Mouse (Mus musculus) c-Kit-positive CD71-negative TER-119-negative erythroid progenitor cells, embryonic 14.5 days (primary cell): ENCODE measurements around the gene Tcf7l2.

Source experiments
- DNase-seq: peaks from one replicate; pipeline ENCODE4 v3.0.0-alpha.2; 2013; ENCODE audit warnings: low read depth

The Tcf7l2 gene

DNA sequence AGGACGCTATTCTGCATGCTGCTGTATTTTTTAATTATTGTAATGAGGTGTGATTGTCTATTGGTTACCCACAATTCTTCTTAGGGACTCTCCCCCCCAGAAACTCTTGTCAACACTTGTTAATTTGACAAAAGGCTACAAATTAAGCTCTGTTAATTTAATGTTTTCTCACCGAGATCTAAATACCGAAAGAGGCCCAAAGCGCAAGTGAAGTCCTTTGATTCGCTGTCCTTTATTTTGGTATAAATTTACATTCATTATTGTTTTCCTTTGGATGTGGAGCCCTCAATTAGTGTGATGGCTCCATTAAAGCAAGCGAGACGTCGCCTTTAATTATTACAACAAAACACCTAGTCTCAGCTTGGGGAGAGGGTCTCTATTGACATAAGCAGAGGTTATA, 170.3 kb downstream of the Tcf7l2 start:
- no peak for DNase-seq

DNA sequence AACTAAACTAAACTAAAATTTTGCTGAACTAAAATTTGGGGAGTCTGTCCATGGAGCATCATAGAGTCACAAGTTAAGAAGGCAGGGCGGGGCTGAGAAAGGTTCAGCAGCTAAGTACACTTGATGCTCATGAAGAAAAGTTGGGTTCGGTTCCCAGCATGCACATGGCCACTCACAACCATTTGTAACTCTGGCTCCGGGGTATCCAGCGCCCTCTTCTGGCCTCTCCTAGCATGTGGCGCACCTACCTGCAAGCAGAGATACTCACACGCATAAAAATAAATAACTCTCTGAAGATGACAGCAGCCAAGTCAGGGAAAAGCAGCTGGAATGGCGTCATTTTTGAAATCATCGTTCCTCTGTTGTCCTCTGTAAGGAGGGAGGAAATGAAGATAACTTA, 171.2 kb downstream of the Tcf7l2 start:
- DNase-seq: no peak

DNA sequence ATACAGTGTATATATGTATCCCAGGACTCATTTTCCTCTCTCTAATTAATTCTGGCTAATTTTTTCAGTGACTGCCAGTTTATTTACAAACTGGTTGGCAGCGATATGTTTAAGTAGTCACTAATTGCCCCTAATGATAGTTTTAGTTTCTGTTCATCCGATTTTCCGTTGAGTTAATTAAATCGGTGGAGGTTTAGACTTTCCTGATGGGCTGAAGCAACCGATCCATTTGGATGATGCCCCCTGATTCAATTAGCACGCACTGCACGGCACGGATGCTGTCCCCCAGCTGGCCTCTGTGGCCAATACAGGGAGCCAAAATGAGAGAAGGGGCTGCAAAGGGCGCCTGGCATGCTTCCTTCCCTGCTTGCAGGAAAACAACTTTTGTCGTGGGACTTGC, 172.0 kb downstream of the Tcf7l2 start:
- no peak for DNase-seq

DNA sequence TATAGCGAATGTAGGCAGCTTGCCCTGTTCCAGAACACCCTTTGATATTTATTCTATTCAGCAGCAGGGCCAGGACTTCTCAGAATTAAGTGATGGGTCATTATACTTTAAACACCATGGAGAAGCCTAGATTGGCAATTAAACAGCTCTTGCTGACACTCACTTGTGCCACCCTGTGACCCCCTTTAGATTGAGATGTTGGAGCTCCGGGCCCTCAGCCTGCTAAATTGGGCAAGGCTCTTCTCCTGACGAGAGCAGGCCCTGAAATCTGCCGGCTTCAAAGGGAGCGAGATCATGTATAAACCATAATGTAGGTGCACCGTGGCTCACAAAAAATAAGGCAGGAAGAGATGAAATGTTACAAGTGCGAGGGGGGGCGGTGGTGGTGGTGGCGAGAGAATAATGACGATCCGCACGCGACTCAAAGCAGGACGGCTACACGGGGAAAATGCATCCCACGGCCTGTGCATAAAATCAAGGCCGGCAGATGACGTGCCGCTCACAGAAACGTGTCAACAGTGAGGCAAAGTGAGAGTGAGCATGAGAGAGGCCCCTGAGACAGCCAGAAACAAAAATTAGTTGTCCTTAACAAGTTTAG, 173.1 kb downstream of the Tcf7l2 start:
- no peak for DNase-seq

DNA sequence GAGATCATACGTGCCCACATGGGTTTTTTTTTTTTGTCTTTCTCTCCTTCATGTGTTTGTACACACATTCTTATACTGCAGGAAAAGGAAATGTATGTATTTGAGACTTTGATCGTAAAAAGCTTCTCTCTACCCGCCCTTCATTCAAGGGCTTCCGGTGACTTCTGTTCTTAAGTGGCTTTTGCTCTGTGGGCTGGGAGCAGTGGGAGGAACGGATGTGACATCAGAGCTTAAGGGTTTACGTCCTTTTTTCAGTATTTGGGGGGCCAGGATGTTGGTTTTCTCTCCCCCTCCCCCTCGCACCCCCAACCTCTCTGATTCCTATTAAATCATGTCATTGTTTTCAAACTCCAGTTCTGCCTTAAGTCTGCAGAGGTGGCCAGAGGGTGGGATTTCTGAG, 173.9 kb downstream of the Tcf7l2 start:
- no peak for DNase-seq

- DNase-seq: no peak
Observed at GRCm38 (mm10) chr19:55916211-55916610, 174.6 kb downstream of the Tcf7l2 start.

DNA sequence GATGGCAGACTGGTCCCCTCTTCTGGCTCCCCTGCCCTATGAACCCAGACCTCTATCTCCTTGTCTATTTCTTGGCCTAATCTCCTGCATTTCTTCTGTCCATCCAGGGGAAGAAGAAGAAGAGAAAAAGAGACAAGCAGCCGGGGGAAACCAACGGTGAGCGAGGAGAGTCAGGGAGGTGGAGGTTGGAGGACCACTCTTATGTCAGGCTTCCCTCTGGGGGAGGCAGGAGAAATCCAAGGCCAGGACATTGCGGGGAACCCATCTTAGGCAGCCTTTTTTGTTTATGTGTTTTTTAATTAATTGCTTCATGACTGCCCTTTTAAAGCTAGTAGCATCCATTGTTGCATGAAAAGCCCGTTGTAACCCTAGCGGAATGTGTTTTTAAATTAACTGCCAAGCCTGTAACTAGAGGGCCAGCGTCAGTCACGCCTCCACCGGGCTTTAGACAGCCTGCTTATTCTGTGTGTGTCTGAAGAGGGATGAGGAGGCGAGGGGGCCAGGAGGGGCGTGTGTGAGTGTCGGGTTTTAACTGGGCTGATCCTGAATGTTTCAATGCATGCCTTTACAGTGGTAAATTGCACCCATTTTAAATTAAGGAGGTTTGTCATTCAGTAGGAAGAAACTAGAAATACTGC, 182.3 kb downstream of the Tcf7l2 start:
- DNase-seq: no peak

DNA sequence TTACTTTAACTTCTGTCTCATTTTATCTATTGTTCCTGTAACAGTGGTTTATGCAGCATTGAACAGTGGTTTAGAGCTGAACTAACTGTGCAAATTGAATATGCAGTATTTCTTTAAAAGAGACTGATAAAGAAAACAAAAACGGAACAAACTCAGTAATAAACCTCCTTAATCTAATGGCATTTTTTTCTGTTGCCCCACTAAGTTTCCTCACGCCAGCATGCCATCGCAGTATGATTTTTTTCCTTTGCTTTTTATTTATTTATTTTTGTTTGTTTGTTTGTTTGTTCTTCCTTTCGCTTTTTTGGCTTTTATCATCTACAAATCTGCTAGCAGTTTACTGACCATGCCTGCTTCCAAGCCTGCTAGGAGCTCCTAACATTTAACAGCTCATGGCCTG, 183.2 kb downstream of the Tcf7l2 start:
- no peak for DNase-seq

DNA sequence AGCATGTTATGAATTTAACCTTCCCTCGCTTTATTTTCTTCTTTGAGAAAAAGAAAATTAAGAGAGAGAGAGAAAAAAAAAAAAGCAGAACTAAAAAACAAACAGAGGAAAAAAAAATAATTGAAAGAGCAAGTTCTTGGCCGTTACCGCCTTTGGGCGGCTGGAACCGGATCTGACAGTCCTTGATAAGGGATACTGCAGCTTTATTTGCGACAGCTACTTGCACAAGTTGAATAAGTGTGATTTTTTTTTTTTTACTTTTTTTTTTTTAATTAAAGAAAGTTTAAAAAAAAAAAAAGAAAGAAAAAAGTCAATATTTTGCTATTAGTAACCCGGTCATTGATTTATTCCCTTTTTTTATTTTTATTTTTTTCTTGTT, 183.8 kb downstream of the Tcf7l2 start:
- DNase-seq: peak; percentile 36

DNA sequence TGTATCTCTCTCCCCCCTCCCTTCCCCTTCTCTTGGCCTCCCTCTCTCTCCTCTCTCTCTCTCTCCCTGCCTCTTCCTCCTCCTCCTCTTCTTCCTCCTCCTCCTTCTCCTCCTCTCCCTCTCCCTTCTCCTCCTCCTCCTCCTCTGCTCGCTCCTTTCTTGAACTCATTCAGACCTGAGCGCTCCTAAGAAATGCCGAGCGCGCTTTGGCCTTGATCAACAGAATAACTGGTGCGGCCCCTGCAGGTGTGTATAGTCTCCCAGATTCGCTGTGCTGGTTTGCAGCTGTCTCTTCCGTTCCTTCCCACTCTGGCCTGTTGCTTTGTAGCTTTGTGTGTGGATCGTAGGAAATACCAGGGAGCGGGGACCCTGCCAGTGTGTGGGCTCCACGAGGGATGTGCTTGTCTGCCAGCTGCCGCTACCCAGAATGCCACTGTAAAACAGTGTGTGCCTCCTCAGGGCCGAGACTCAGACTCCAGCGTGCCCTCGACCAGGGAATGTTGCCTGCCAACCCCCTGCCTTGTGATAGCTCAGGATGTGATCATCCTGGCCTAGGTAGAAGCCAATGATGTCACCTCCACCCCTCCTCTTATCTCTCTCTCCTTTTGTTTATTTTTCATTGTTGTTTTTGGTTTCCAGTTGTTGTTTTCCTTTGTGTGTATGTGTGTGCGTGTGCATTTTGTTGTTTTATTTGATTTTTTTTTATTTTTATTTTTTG, 184.3 kb downstream of the Tcf7l2 start:
- no peak for DNase-seq

GRCm38 (mm10) chr19:55926858-55927673, 185.4 kb downstream of the Tcf7l2 start:
- no peak for DNase-seq

DNA sequence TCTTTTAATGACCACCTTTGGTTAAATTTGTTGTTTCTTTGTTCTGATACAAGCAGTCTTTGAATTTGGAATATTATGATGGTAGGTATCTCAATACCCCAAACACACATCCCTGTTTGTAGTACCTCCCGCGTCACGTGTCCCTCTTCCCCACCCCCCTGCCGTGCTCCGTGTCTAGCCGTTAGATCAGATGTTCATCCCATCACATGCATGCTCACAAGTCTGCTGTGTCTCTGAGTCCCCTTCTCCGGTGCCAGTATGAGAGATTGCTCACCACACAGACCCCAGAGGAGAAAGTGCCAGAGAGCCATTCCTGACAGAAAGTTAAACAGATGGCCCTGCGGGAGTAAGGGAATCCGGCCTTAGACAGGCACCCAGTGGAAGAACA, 186.0 kb downstream of the Tcf7l2 start:
- DNase-seq: no peak

GRCm38 (mm10) chr19:55928674-55929073, 187.1 kb downstream of the Tcf7l2 start:
- no peak for DNase-seq

DNA sequence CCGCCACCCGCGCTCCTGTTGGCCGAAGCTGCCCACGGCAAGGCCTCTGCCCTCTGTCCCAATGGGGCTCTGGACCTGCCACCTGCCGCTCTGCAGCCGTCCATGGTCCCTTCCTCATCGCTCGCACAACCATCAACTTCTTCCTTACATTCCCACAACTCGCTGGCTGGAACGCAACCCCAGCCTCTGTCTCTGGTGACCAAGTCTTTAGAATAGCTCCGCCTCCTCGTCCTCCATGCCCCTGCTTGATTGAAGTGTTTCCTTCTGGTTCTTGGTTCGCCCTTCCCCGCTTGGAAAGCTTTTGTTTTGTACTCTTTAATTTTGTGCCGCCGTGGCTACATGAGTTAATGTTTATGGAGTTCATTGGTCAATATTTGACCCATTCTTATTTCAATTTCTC, 190.0 kb downstream of the Tcf7l2 start:
- no peak for DNase-seq

DNA sequence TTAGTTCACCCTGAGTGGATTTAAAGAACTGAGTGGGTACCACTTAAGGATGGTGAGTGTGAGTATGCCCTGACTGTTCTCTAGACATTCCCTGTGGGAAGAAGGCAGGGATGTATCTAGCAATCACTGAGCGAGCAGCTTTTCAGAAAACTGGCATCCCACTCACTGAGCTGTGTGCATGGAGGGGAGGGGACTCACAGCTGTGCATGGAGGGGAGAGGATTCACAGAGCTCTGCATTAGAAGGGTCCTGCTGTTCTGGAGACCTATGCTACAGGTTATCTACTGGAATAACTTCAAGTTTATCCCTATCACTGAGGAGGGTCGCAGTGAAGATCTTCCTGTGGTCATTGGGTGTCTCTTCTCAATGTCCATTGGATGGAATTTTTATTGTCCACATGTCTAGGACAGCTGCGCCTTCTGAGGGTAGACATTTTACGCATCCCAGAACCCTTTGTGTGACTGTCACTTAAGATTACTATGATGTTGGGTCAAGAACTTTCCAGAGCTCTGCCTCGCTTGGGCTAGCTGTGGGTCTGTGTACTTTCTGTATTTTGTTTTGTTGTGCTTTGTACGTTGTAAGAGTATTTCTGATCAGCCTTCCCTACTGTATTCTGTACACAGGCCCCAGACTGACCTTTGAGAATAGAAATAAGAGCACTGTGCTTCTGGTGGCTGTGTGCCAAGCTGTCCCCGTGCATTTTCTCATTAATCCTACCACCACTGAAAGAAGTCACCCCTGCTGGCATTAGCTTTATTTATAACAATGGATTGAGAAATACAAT, 192.5 kb downstream of the Tcf7l2 start:
- DNase-seq: no peak

GRCm38 (mm10) chr19:55934730-55935003, 193.0 kb downstream of the Tcf7l2 start:
- DNase-seq: no peak

DNA sequence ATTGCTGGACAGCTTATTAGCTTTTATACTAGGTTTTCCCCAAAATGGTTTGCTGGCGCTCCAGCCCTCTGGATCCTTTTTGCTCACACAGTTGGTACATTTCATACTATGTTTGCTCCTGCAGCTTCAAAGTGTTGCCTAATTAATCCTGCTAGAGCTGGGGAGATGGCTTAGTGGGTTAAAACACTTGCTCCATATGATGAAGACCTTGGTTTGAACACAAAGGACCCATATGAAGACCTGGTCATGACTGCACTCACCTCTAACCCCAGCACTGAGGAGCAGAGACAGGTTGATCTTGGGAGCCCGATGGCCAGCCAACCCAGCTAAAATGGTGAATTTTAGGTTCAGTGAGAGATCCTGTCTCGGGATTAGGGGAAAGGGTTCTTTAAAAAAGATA, 195.4 kb downstream of the Tcf7l2 start:
- no peak for DNase-seq

DNA sequence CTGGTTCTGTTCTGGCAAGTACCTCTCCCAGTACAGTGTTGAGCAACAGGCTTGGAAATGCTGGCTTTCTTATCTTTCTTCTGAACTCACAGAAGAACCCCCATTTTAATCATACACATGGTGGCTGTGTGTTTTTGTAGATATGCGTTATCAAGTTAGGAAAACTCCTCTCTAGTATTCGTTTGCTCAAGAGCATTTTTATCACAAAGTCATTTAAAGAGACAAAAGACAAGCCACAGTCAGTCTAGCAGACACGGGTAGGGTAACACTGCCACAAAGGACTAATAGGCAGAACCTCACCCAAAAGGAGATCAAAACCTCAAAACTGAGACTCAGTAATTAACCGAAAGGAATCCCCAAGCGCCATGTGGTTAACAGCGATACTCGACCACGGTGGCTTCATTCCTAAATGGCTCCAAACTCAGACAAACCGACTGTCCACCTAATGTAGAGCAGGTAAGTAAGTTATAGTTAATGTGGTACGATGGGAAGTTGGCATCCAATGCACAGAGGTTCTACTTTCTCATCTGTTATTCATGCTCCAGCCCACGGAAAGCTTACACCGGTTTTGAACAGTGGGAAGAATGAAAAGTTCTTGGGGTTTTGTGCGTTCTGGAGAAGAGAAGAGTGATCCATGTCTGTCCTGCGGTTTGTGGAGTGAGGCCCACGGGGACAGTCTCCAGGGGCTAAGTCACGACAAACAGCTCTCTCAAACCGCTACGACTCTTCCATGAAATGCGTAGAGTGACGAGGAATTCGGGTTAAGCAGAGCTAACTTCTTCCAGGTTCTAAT, 196.8 kb downstream of the Tcf7l2 start:
- no peak for DNase-seq

- no peak for DNase-seq
Observed at GRCm38 (mm10) chr19:55939090-55939489, 197.5 kb downstream of the Tcf7l2 start.

DNA sequence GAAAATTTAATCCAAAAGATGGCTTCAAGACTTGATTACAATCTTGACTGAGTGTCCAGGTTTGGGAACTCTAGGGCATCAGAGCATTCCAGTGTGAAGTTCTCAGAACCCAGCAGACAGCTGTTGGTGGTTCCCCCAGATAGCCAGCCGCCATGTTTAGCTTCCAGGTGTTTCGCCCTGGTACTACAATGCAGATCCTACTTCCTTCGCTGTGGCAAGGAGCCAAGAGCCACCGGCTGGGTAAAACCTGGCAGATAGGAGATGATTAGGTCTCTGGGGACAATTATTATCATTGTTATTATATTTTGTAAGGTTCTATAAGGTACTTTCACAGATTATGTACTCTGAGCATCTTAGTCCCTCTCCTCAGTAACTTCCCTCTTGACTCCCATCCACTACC, 198.1 kb downstream of the Tcf7l2 start:
- no peak for DNase-seq

DNA sequence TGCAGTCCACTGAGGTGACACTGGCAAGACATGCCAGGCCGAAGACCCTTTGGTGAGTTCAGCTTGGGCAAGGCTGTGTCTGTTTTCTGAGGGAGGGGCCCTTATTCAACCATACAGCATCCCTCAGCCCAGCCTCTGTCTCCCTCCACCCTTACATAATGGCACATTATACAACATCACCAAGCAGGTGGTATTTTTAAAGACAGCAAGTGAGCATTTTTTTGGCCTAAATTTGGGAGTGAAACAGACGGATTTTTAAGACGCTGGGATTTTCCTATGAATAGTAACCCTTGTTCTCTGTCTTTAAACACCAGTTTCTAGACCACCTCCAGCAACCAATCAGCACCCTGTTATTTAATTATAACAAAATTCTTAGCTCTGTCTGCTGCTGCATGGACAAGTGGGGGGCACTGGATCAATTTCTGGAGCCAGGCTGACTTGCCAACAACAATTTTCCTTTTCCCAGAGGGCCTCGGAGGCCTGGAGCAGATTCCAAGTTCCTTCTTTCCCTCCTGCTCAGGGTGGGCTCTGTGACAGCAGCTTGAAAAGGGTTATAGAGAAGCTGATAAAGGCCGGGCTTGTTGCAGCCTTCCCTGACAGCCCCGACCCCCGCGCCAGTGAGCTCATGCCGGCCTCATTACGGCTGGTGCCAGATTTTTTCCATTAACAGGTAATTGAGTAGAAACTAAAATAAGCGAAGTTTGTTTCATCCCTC, 199.1 kb downstream of the Tcf7l2 start:
- DNase-seq: no peak
